Mouse (Mus musculus) embryo, embryonic 11.5 days (tissue): ENCODE measurements at regions not wholly inside any gene's neighbourhood (a gene's known extent, or its start where the extent isn't known, plus 50 kb on each side); places are given as distances from the start of the nearest gene placed in this dataset.
A peak's percentile ranks its signal among the peaks of the same experiment; 100 is the strongest.
"Not testable (repeated sequence)": the region's sequence is repeated elsewhere in the genome, so short reads cannot be mapped to it uniquely, and the experiment has no call there.

Experiments used
- DNase-seq: peaks from one replicate; pipeline ENCODE4 v3.0.0-alpha.2; 2012; ENCODE audit warnings: low read depth, low spot score

GRCm38 (mm10) chr9:116426269-116426999, 251.3 kb upstream of the Tgfbr2 start:
- DNase-seq = peak; percentile 73

GRCm38 (mm10) chr9:116425400-116425799, 250.2 kb upstream of the Tgfbr2 start:
- DNase-seq = not testable (repeated sequence)

- no peak for DNase-seq
Observed at GRCm38 (mm10) chr9:116415021-116415420, 239.9 kb upstream of the Tgfbr2 start.

- DNase-seq = no peak
Observed at GRCm38 (mm10) chr9:116411067-116411466, 235.9 kb upstream of the Tgfbr2 start.

- DNase-seq = no peak
Observed at GRCm38 (mm10) chr9:116410461-116410860, 235.3 kb upstream of the Tgfbr2 start.

- DNase-seq = no peak
Observed at GRCm38 (mm10) chr9:116408116-116408515, 233.0 kb upstream of the Tgfbr2 start.

GRCm38 (mm10) chr9:116405051-116405450, 229.9 kb upstream of the Tgfbr2 start:
- no peak for DNase-seq

- no peak for DNase-seq
Observed at GRCm38 (mm10) chr9:116401821-116402220, 226.7 kb upstream of the Tgfbr2 start.

GRCm38 (mm10) chr9:116400270-116400669, 225.1 kb upstream of the Tgfbr2 start:
- DNase-seq = no peak

GRCm38 (mm10) chr9:116399296-116399695, 224.1 kb upstream of the Tgfbr2 start:
- no peak for DNase-seq

GRCm38 (mm10) chr9:116392258-116392657, 217.1 kb upstream of the Tgfbr2 start:
- no peak for DNase-seq

GRCm38 (mm10) chr9:116389781-116390180, 214.6 kb upstream of the Tgfbr2 start:
- no peak for DNase-seq

- DNase-seq = no peak
Observed at GRCm38 (mm10) chr9:116388863-116389262, 213.7 kb upstream of the Tgfbr2 start.

GRCm38 (mm10) chr9:116388025-116388424, 212.9 kb upstream of the Tgfbr2 start:
- no peak for DNase-seq

- DNase-seq = peak; percentile 43
Observed at GRCm38 (mm10) chr9:116384176-116385076, 209.3 kb upstream of the Tgfbr2 start.

- peak; percentile 52 for DNase-seq
Observed at GRCm38 (mm10) chr9:116383411-116384101, 208.4 kb upstream of the Tgfbr2 start.

- DNase-seq = no peak
Observed at GRCm38 (mm10) chr9:116377706-116378105, 202.5 kb upstream of the Tgfbr2 start.

GRCm38 (mm10) chr9:116375658-116376357, 200.6 kb upstream of the Tgfbr2 start:
- no peak for DNase-seq

- no peak for DNase-seq
Observed at GRCm38 (mm10) chr9:116374343-116374742, 199.2 kb upstream of the Tgfbr2 start.

GRCm38 (mm10) chr9:116373396-116373795, 198.2 kb upstream of the Tgfbr2 start:
- DNase-seq = no peak

GRCm38 (mm10) chr9:116369059-116369718, 194.0 kb upstream of the Tgfbr2 start:
- no peak for DNase-seq
